ENCODE assay signal across 10 mouse cellular contexts in genomic region chr2:92052188-92052587, GRCm38 (mm10). TPM values are rescaled to one million over a fixed set of nuclear protein-coding genes. Genes with fewer than 3 reads are reported as not detected.
DNase-seq lines count a peak whose midpoint lies in the region; ATAC-seq and TF ChIP-seq lines count a peak whose summit lies in the region.
"Had no signal": no experiment of that assay in that cellular context is flagged by ENCODE, and none has a peak within 500 bp of the region (broad histone marks: within the 10 kb centered on the region; RNA-seq: fewer than 3 reads in every experiment).

No protein-coding gene starts in this region.

- H3K4me1 ChIP-seq in lung, adult 2 months (ENCODE audit: control insufficient read depth, insufficient read depth, low read length) = 0 out of 2 replicates have a peak, but pooled peaks cover 3% of the 10 kb centered on the region
- H3K4me1 ChIP-seq in stomach, postnatal 0 days (replicated peaks; ENCODE audit: control insufficient read depth, insufficient read depth) = no peaks in the 10 kb centered on the region

- H3K27me3 ChIP-seq in stomach, postnatal 0 days (ENCODE audit: control insufficient read depth, insufficient read depth, low read length) = no peaks in the 10 kb centered on the region

- no peak for TF ChIP-seq CTCF in lung, adult 2 months (IDR thresholded peaks at IDR 0.05; ENCODE audit: insufficient read depth, low read length)
- no peak for TF ChIP-seq CTCF in layer of hippocampus, adult 2 months (conservative IDR thresholded peaks at IDR 0.05)
- TF ChIP-seq CTCF in stomach, postnatal 0 days (IDR thresholded peaks at IDR 0.05; ENCODE audit: low read depth) = no peak

- H3K9me3 ChIP-seq in stomach, postnatal 0 days (ENCODE audit: control insufficient read depth, low read length) = no peaks in the 10 kb centered on the region
- H3K9me3 ChIP-seq: heart, embryonic 10.5 days; midbrain, embryonic 10.5 days had no signal

- H3K4me3 ChIP-seq in lung, adult 2 months (replicated peaks; ENCODE audit: extremely low read depth, low read depth, low read length) = no peak overlapping the region
- no peak overlapping the region; the same call in 1 of the 2 replicates for H3K4me3 ChIP-seq in layer of hippocampus, adult 2 months
- H3K4me3 ChIP-seq in stomach, postnatal 0 days (ENCODE audit: low read depth, low read length) = no peak overlapping the region
- H3K4me3 ChIP-seq: heart, embryonic 10.5 days; midbrain, embryonic 10.5 days had no signal

- WGBS in lung, adult 2 months = 70% methylated on average over 8 of the region's 8 CpGs
- WGBS in stomach, postnatal 0 days = 59% methylated on average over 8 of the region's 8 CpGs

- H3K9ac ChIP-seq in stomach, postnatal 0 days (ENCODE audit: low read length) = no peak overlapping the region

- H3K36me3 ChIP-seq in stomach, postnatal 0 days (ENCODE audit: control insufficient read depth, insufficient read depth, low read length) = no peaks in the 10 kb centered on the region
- H3K36me3 ChIP-seq: heart, embryonic 10.5 days; midbrain, embryonic 10.5 days had no signal

- H3K27ac ChIP-seq in layer of hippocampus, adult 2 months = peak overlapping the region; percentile 67
- no peak overlapping the region for H3K27ac ChIP-seq in stomach, postnatal 0 days (replicated peaks)
- H3K27ac ChIP-seq: heart, embryonic 10.5 days; midbrain, embryonic 10.5 days had no signal

- H3K4me2 ChIP-seq in stomach, postnatal 0 days (replicated peaks; ENCODE audit: low read depth) = no peak overlapping the region

- ATAC-seq in stomach, postnatal 0 days (ENCODE audit: low FRiP score, low TSS enrichment) = peak; percentile 23; the same call in 1 of the 2 replicates

- TF ChIP-seq POLR2A in lung, adult 2 months (IDR thresholded peaks at IDR 0.05; ENCODE audit: borderline replicate concordance, extremely low read depth, low read depth, low read length) = no peak

- no peak for TF ChIP-seq EP300 in stomach, postnatal 0 days (optimal IDR thresholded peaks at IDR 0.05)

- peak; percentile 42 for DNase-seq in adrenal gland, postnatal 25 days
- no peak for DNase-seq in adrenal gland, adult 8-10 months
- DNase-seq in lung, postnatal 14 days = peak; percentile 12
- DNase-seq in lung, adult 2 months = no peak
- DNase-seq in layer of hippocampus, adult 2 months (ENCODE audit: low spot score in 2 of 2) = peak; percentile 45 to 59
- DNase-seq in stomach, postnatal 0 days (ENCODE audit: low spot score) = no peak
- DNase-seq in urinary bladder, adult 2 months (ENCODE audit: low spot score) = no peak
- no peak for DNase-seq in thymus, postnatal 4 days

RNA-seq across cellular contexts. Expression of gene Creb3l1, which starts 27.9 kb away (rescaled TPM):
- total RNA-seq in adrenal gland, postnatal 25 days (2021) = 4.3 and 8.4 TPM in 2 replicates
- total RNA-seq in adrenal gland, adult 8-10 months (2022) = 10 to 100 TPM in 2 of 4 experiments, 1 to 10 TPM in 2; 5.2 to 22.4 (median 9.8) TPM
- 11.6 and 15.0 TPM in 2 replicates for polyA plus RNA-seq in lung, adult 2 months (2012; rRNA removed)
- total RNA-seq in layer of hippocampus, adult 2 months (2021) = 1 to 10 TPM; 3.2 to 3.6 TPM
- polyA plus RNA-seq in stomach, postnatal 0 days (2015; fragmentation: Nextera tagmentation; extraction: Ambion mirVana) = 13.2 and 15.6 TPM in 2 replicates
- polyA plus RNA-seq in urinary bladder, adult 2 months (2012; rRNA removed) = 4.9 and 15.4 TPM in 2 replicates

RNA-seq across cellular contexts. Expression of gene Phf21a, which starts 40.7 kb away (rescaled TPM):
- 91.3 and 95.3 TPM in 2 replicates for total RNA-seq in adrenal gland, postnatal 25 days (2021)
- 100 to 1,000 TPM in 1 of 4 experiments, 10 to 100 TPM in 3; 65.0 to 107 (median 75.6) TPM for total RNA-seq in adrenal gland, adult 8-10 months (2022)
- 42.4 and 49.9 TPM in 2 replicates for polyA plus RNA-seq in lung, adult 2 months (2012; rRNA removed)
- total RNA-seq in layer of hippocampus, adult 2 months (2021) = 100 to 1,000 TPM; 160 to 162 TPM
- 7.2 and 7.3 TPM in 2 replicates for polyA plus RNA-seq in stomach, postnatal 0 days (2015; fragmentation: Nextera tagmentation; extraction: Ambion mirVana)
- polyA plus RNA-seq in urinary bladder, adult 2 months (2012; rRNA removed) = 27.1 and 49.9 TPM in 2 replicates

Comparison
In these comparisons a context has a peak if more than half of its experiments do, and no peak if none do; other contexts are left out.
1. DNase-seq: peak in adrenal gland, postnatal 25 days (single experiment), lung, postnatal 14 days (single experiment) and layer of hippocampus, adult 2 months (2 of 2); none in adrenal gland, adult 8-10 months (single experiment), lung, adult 2 months (single experiment), stomach, postnatal 0 days (single experiment), urinary bladder, adult 2 months (single experiment) and thymus, postnatal 4 days (single experiment).